Mouse (Mus musculus): ENCODE measurements around the gene Nup88.

The Nup88 gene

DNA sequence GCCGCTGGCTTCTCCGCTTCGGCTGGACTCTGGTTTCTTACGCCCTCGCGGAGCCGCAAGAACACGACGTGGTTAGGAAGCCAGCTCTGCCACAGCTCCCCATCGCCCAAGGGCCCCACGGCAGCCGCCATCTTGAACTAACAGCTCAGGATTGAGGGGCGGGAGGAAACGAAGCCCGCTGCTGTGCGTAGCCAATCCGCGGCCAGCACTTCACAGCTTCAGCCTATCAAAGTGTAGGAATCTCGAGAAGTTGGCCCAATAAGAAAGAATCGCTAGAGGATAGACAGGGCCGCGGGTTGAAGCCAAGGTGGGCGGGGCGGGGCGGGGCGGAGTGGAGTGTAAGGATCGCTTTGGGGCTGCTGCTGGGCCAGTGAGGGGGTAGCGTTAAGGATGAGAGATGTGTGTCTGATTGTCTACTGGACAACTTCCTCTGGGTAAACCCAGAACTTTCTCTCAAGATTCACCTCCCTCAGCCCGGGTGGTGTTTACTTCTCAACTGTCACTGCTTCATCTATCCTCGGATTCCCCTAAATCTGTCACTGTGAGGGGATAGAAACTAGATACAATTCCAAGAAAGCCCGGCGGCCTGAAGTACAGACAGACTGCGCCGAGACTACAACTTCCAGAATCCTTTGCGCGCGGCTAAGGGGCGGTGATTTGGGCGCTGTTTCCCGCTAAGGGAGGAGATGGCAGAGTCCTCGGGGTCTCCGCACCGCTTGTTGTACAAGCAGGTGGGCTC, at the start of gene Nup88, which contains the start of gene Rpain:
Nup88 (minus strand) TSS at position 153 of the 739 bp plus-strand sequence.
Rpain (plus strand) TSS at position 393 of the 739 bp plus-strand sequence.
- CTCF ChIA-PET = interaction anchor here in 2 of 4 experiments (0.5 to 1.1 kb wide), 7 partner anchors 13 to 1087 kb away, joined by 3 to 6 read pairs (median 4); partner anchors contain the start of genes C1qbp (in 1 of the 2), Derl2 (in 1 of the 2), Mis12 (in 1 of the 2) and Rnf167 (in 1 of the 2)
- POLR2A ChIA-PET = interaction anchor here (0.5 to 13.1 kb wide), 61 partner anchors 8 to 978 kb away, joined by 3 to 216 read pairs (median 5); partner anchors contain the start of genes C1qbp (in 4 of the 4), Derl2 (in 3 of the 4), Dhx33 (in 3 of the 4) and Mis12 (in 3 of the 4)

DNA sequence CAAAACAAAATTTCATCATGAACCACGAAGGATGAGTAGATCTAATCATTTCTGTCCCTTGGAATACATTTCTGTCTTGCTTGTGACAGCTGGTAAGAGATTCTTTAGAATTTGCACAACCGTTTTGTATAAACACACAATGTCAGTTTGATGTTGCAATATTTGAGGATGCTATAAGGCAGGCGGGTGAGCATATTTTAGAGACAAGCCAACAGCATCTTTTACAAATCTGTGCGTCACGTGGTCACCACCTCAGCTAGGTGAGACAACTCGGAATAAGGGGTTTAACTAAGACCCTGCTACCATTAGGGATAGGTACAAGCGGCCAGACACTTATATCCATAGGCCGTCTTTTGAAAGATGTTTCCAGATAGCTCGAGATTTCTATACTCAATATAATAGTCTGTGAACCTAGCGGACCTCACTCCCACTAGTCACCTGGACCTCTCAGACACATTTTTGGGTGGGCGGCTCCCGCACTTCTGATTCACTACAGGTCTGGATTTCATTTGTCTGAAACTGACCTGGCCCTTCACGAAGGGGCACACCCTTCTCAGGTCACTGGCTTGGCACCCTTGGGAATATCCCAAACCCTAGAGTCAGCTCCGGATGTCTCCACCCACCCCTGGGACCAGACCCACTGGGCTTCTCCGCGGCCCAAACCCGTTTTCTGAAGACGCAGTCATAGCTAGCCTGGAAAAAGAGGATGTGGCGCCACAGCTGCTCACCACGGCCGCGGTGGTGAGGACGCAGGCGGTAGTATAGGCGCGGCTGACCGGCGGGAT, 48.8 kb upstream of the Nup88 start:
- ChIA-PET POLR2A (interaction anchor here (0.6 to 9.3 kb wide), 76 partner anchors 9 to 1947 kb away, joined by 3 to 156 read pairs (median 5); partner anchors contain the start of genes Dhx33 (in 4 of the 4), 6330403K07Rik (in 3 of the 4), C1qbp (in 3 of the 4) and Nup88 (in 3 of the 4)), CTCF (interaction anchor here in 1 of 4 experiments (0.8 to 1.0 kb wide), 3 partner anchors 10 to 586 kb away, joined by 3 to 4 read pairs (median 4); partner anchors contain the start of gene Arrb2)

DNA sequence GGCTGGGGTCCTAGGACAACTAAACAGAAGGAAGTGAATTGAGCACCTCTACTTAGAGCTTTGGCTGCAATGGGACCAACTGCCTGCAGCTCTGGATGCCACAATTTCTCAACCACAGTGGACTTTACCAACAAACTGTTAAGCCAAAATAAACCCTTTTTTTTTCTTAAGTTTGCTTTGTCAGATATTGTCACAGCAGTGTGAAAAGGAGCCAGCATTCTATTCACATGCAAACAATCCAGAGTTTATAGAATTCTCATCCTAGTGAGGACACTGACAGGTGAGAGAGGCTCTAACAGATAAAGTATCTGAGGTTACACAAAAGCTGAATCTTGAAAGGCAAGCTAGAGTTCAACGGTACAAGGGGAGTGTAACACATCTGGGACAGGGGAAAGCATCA, 47.3 kb upstream of the Nup88 start:
- ChIA-PET CTCF (interaction anchor here in 2 of 4 experiments (0.6 to 1.1 kb wide), 2 partner anchors 13 to 200 kb away, joined by 3 to 5 read pairs; partner anchors contain the start of gene Dhx33 (in 1 of the 2)), POLR2A (interaction anchor here in 3 of 4 experiments (0.6 to 9.3 kb wide), 10 partner anchors 11 to 48 kb away, joined by 3 to 156 read pairs (median 18); partner anchors contain the start of genes Dhx33 (in 3 of the 3), 6330403K07Rik (in 2 of the 3) and C1qbp (in 1 of the 3))

DNA sequence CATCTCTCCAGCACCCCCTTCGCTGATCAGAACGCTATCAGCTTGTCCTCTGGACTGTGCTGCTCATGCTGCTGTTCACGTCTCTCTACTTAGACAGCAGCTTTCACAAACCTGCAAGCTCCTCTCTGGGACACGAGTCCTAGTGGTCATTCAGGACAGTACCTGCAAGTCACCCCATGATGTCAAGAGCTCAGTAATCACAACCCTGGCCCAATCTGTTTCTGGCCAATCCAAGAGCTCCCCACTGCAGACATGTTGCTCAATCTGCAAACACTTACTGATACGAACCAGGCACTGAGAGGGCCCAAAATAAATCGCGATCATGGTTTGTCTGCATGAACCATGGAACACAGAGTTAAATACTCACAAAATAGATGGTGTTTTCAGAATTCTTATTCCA, 43.0 kb upstream of the Nup88 start:
- POLR2A ChIA-PET = interaction anchor here in 3 of 4 experiments (0.5 to 9.3 kb wide), 14 partner anchors 7 to 1520 kb away, joined by 3 to 156 read pairs (median 4); partner anchors contain the start of genes C1qbp (in 1 of the 3), Derl2 (in 1 of the 3), Dhx33 (in 1 of the 3) and Mis12 (in 1 of the 3)
- CTCF ChIA-PET = no interaction called here

DNA sequence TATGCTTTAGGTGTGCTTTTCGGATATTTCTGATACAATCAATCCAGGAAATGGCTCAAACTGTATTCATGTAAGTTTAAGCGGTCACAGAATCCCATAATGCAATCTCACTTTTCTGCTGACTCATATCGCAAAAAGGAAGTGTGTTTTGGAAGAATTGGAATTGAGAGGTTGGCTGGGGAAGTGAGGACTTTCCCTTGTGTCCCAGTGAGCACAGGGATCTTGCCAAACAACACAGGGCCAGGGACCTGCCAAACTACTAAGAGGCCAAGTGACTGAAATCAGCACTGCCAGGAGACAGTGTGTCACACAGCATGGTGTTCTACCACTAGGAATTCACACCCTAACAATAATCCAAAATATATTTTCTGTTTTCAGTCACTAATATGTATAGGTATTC, 38.5 kb upstream of the Nup88 start:
- POLR2A ChIA-PET = interaction anchor here in 3 of 4 experiments (0.8 to 10.0 kb wide), 6 partner anchors 8 to 43 kb away, joined by 3 to 156 read pairs (median 6); partner anchors contain the start of genes Derl2 (in 3 of the 3), Mis12 (in 2 of the 3) and Nup88 (in 1 of the 3)
- CTCF ChIA-PET = interaction anchor here in 2 of 4 experiments (1.0 to 1.2 kb wide), 2 partner anchors 11 to 58 kb away, joined by 3 read pairs; partner anchors contain the start of gene Mis12 (in 1 of the 2)

DNA sequence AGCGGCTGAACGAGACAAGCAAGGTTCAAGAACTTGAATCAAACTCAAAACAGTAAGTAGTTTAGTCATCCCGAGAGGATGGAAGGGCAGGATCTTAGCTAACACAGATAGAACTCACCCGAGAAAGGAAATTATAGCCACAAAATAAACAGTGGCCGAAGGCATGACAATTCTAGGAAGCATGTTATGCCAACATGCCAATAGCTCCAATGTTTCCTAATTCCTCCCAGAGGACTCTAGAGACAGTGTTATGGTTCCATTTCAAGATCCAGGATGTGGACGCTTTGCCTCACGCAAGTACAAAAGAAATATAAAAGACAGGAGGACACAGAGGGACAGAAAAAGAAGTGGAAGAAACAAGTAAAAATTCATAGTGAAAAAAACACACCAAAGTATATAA, 38.1 kb upstream of the Nup88 start:
- CTCF ChIA-PET = no interaction called here
- POLR2A ChIA-PET = interaction anchor here (0.6 to 10.0 kb wide), 7 partner anchors 9 to 361 kb away, joined by 3 to 156 read pairs (median 3); partner anchors contain the start of genes Derl2 (in 4 of the 4), Mis12 (in 4 of the 4), Rnf167 (in 1 of the 4) and Slc25a11 (in 1 of the 4)

DNA sequence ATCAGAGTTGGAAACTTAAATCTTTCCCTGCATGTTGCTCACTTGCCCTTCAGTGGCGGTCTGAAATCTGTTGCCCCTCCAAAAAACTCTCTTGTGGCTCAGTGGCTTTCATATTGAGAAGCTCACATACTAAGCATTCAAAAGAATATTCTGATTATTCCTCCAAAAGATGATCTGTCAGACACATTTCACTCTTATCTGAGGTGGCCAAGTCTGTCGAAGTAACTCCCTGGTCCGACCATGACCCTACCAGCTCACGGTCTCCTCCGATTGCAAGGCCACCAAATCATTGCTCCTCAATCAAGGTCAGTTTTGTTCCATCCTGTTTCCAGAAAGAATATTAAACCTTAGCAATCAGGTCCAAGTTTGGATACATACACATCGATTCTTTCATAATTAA, 37.3 kb upstream of the Nup88 start:
- ChIA-PET CTCF (interaction anchor here in 1 of 4 experiments (0.6 kb wide), 1 partner anchor 58 kb away, joined by 5 read pairs; no protein-coding TSS in a partner anchor), POLR2A (interaction anchor here (1.0 to 10.0 kb wide), 8 partner anchors 10 to 360 kb away, joined by 3 to 156 read pairs (median 4); partner anchors contain the start of genes Derl2 (in 4 of the 4), Mis12 (in 4 of the 4), Rnf167 (in 1 of the 4) and Slc25a11 (in 1 of the 4))

DNA sequence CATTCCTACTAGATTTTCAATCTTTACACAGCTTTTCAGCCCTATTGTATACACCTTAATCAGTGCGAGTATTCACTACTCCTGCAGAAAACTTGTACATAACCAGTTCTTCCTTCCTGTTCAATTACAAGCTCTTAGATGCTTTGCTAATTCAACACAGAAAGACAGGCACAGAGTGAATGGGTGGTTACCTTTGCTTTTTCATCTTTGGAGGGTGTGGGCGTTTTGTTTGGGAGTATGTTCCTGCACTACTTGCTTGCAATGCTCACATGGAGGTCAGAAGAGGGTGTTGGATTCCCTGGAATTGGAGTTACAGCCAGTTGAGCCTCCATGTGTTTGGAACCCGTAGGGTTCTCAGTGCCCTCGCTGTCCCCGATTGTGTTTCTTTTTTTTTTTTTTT, 35.3 kb upstream of the Nup88 start:
- CTCF ChIA-PET = interaction anchor here in 1 of 4 experiments (1.0 kb wide), 1 partner anchor 11 kb away, joined by 3 read pairs; no protein-coding TSS in a partner anchor

DNA sequence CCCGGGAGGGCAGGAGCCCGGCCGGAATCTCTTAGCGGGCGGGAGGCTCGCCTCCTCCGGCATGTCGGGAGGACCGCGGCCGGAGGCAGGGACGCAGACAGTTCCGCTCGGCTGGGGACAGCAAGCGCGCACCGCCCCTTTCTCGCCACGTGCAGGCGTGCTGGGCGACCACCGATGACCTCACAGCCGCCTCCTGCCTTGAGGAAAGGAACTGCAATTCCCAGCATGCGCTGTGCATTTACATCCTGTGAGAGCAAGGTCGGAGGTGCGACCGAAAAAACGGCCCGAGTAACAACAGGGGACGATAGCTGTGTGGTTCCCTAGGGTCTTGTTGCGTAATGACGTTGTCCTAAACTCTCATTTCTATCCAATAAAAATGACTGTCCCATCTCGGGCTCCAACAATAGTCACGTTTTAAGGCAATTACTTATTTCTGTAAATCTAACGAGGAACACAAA, 34.6 kb upstream of the Nup88 start, which contains the start of gene Dhx33:
Dhx33 (minus strand) TSS at position 122 of the 458 bp plus-strand sequence.
- POLR2A ChIA-PET = interaction anchor here (0.6 to 10.0 kb wide), 41 partner anchors 8 to 1202 kb away, joined by 3 to 156 read pairs (median 6); partner anchors contain the start of genes Mis12 (in 4 of the 4), Derl2 (in 3 of the 4), Nup88 (in 3 of the 4) and Rpain (in 3 of the 4)
- CTCF ChIA-PET = interaction anchor here in 1 of 4 experiments (1.0 kb wide), 1 partner anchor 12 kb away, joined by 3 read pairs; no protein-coding TSS in a partner anchor

More for the DNA sequence above, 35.3 kb upstream of the Nup88 start:
- POLR2A ChIA-PET = interaction anchor here (0.6 to 10.0 kb wide), 38 partner anchors 9 to 1202 kb away, joined by 3 to 156 read pairs (median 6); partner anchors contain the start of genes Mis12 (in 4 of the 4), Derl2 (in 3 of the 4), Nup88 (in 3 of the 4) and Rpain (in 3 of the 4)

DNA sequence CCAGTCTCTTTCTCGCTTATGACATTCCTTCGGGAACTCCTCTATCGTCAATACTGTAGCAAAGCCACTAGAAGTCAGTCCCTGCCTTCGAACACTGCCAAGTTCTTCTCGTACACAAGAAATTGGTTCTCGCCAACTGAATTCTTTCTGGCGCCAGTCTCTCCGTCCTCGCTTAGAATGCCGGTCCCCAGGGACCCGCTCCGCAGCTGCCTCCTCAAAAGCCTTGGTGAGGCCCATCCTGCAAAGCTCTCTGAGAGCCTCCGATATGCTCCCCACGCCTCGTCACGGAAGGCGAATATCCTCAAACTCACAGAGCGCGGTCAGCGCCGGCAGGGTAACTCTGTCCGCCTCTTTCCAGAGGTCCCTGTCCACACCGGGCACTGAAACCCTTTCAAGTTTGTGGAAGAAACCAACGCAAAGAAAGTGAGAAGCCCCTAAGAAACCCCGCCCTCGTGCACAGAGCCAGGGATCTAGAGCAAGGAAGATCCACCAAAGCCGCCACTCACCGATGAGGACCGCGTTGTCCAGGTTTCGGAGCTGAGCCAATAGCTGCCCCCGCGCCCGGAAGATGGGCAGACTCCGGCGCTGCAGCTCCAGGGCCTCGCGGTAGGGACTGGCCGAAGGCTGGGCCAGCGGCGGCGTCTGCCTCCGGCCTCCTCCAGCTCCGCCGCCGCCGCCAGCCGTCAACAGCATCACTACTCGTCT, 34.0 kb upstream of the Nup88 start:
- CTCF ChIA-PET = interaction anchor here in 1 of 4 experiments (1.0 kb wide), 1 partner anchor 13 kb away, joined by 3 read pairs; no protein-coding TSS in a partner anchor
- POLR2A ChIA-PET = interaction anchor here (0.5 to 10.0 kb wide), 35 partner anchors 9 to 500 kb away, joined by 3 to 156 read pairs (median 6); partner anchors contain the start of genes Mis12 (in 4 of the 4), Derl2 (in 3 of the 4), C1qbp (in 2 of the 4) and Nup88 (in 2 of the 4)

DNA sequence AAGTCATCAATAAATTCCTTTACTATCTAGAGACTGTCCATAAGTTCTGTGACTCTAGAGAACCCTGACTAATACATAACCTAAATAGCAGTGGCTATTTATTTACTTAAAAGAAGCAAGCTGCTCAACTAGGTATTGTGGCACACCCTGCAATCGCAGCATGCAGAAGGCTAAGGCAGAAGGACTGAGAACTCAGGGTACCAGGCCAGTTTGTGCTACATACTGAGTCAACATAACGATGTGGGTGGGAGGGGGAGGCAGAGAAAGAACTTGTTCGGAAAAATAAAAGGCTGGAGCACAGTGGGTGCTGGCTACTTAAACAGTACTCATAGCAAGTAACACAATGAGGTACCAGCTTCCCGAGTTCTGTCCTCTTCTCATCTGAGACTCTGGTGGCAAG, 31.4 kb upstream of the Nup88 start:
- CTCF ChIA-PET = no interaction called here

DNA sequence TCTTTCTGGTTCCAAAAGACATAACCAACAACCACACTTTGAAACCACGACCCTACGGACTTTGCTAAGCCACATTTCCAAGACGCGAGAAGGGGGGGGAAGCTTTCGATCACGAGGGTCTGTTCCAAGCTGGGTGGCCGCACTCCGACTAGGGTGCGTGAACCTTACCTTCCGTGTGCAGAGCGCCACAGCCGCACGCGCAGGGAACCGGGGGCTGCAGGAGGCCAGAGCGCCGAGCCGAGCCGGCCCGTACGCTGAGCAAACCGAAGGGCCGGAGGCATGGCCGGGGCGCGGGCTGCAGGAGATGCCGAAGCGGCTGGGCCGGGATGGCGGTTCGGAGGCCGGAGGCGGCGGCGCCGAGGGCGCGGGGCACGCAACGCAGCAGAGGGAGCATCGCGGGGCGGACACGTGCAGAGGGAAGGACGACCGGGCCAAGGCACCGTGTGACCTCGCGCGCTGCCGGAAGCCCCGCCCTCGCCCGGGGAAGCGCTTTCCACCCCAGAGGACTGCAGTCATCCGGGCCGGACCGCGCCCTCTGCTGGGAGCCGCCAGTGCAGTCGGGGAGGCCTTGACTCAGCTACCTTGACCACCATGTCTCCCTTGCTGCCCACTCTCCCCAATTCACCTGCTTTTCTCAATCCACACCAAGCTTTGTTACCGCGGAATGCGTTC, 12.9 kb upstream of the Nup88 start, which contains the start of gene C1qbp:
C1qbp (minus strand) TSS at position 470 of the 672 bp plus-strand sequence.
- CTCF ChIA-PET = interaction anchor here in 2 of 4 experiments (0.6 to 1.1 kb wide), 2 partner anchors 13 to 14 kb away, joined by 3 to 5 read pairs; partner anchors contain the start of gene Nup88 (in 1 of the 2)
- POLR2A ChIA-PET = interaction anchor here (0.6 to 11.9 kb wide), 33 partner anchors 8 to 427 kb away, joined by 3 to 182 read pairs (median 5); partner anchors contain the start of genes Nup88 (in 4 of the 4), Derl2 (in 3 of the 4), Mis12 (in 3 of the 4) and Rpain (in 3 of the 4)

More for the DNA sequence above, 31.4 kb upstream of the Nup88 start:
- POLR2A ChIA-PET = interaction anchor here in 3 of 4 experiments (0.8 to 10.0 kb wide), 5 partner anchors 12 to 33 kb away, joined by 3 to 156 read pairs (median 3); partner anchors contain the start of genes Derl2 (in 2 of the 3), Mis12 (in 2 of the 3), Nup88 (in 1 of the 3) and Rpain (in 1 of the 3)

DNA sequence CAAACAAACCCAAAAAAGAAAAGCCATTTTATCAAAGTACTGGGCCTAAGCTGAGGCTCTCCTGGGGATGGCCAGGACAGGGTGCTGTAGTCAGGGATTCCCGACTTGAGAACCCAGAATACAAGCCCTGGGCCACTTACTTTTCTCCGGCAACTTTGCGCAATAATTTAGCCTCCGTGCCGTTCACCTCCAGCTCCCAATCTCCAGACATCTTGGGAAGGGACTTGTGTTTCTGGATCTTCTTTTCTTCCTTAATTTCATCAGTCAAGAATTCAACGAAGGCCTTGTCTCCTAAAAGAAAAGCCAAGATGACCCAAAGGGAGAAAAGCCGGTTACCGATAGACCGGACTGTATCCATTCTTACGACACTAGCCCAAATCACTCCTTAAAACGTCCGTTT, 12.3 kb upstream of the Nup88 start:
- POLR2A ChIA-PET = interaction anchor here (0.6 to 11.9 kb wide), 30 partner anchors 7 to 62 kb away, joined by 3 to 182 read pairs (median 5); partner anchors contain the start of genes Nup88 (in 4 of the 4), Rpain (in 4 of the 4), Derl2 (in 3 of the 4) and Dhx33 (in 3 of the 4)

DNA sequence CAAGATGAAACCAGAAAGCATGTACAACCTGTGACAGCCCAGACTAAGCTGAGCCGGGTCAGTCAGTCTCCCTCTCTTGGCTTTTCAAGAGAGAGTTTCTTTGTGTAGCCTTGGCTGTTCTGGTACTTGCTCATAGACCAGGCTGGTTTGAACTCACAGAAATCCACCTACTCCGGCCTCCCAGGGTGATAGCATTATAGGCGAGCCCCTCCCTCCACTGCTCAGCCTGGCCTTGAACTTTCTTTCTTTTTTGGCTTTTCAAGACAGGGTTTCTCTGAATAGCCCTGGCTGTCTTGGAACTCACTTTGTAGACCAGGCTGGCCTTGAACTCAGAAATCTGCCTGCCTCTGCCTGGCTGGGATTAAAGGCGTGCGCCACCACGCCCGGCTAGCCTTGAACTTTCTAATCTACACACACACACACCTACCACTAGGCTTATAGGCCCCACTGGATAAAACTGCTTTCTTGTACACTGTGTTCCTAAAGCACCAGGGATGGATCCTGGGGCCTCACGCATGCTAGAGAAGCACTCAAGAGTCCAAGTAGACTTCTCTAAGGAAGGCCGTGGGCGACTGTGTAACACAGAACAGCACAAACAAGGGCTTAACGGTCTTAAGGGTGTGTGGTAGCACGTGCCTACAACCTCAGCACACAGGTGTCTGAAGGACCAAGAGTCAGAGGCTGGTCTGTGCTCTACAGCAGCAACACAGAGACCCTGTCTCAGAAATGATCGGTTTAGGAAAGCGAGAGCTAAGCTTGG, 11.2 kb upstream of the Nup88 start:
- ChIA-PET POLR2A (interaction anchor here (0.9 to 11.9 kb wide), 24 partner anchors 10 to 47 kb away, joined by 3 to 182 read pairs (median 7); partner anchors contain the start of genes Mis12 (in 4 of the 4), Derl2 (in 3 of the 4), Nup88 (in 3 of the 4) and Rpain (in 3 of the 4)), CTCF (no interaction called here)

More for the DNA sequence above, 12.3 kb upstream of the Nup88 start:
- CTCF ChIA-PET = no interaction called here

All from embryonic stem cell, embryonic (primary cell).